Mouse (Mus musculus) heart, embryonic 16.5 days (tissue): ENCODE results near the gene Katnbl1. TPM values are rescaled to one million over a fixed set of nuclear protein-coding genes. Genes with fewer than 3 reads are reported as not detected.
A peak's percentile ranks its signal among the peaks of the same experiment; 100 is the strongest.

ENCODE experiments used
- ATAC-seq: fragments of 200-750 bp; cut with Nextera tagmentation; replicated peaks from 2 replicates; pipeline ENCODE4 v1.8.0; 2017; ENCODE audit warnings: moderate number of reproducible peaks; ENCODE audit not compliant: insufficient read depth, low FRiP score; ENCODE audit errors: extremely low read depth
- H3K27ac ChIP-seq: fragments of 300-500 bp; sonication (generic); 2 replicates; pipeline ENCODE4 v1.5.1; 2014; ENCODE audit warnings: mild to moderate bottlenecking, low read length, control low read depth, moderate library complexity
- H3K27me3 ChIP-seq: fragments of 300-500 bp; sonication (generic); 2 replicates; pipeline ENCODE4 v1.6.1; 2014; ENCODE audit warnings: low read length, mixed read lengths; ENCODE audit not compliant: control insufficient read depth, insufficient read depth
- H3K36me3 ChIP-seq: fragments of 300-500 bp; sonication (generic); 2 replicates; pipeline ENCODE4 v1.6.1; 2014; ENCODE audit not compliant: control insufficient read depth, insufficient read depth
- H3K4me1 ChIP-seq: fragments of 300-500 bp; sonication (generic); 2 replicates; pipeline ENCODE4 v1.6.1; 2014; ENCODE audit warnings: low read length, mixed read lengths; ENCODE audit not compliant: control insufficient read depth, insufficient read depth
- H3K4me2 ChIP-seq: fragments of 300-500 bp; sonication (generic); 2 replicates; pipeline ENCODE4 v1.6.1; 2014; ENCODE audit warnings: low read depth, mild to moderate bottlenecking, control low read depth, low read length
- H3K4me3 ChIP-seq: fragments of 300-500 bp; sonication (generic); 2 replicates; pipeline ENCODE4 v1.5.1; 2014; ENCODE audit warnings: mild to moderate bottlenecking, control low read depth, low read length
- H3K9ac ChIP-seq: fragments of 300-500 bp; sonication (generic); 2 replicates; pipeline ENCODE4 v1.6.1; 2014; ENCODE audit warnings: low read length, control low read depth
- H3K9me3 ChIP-seq: fragments of 300-500 bp; sonication (generic); replicated peaks from 2 replicates; pipeline ENCODE4 v1.6.1; 2016; ENCODE audit warnings: low read length; ENCODE audit not compliant: control insufficient read depth
- WGBS: fragments of 180-500 bp; shearing (Covaris S2); extraction: QIAGEN DNeasy Blood & Tissue Kit; methylation state at CpG from one replicate; pipeline ENCODE4 v1.1.7; 2014; 5-methylcytosine and 5-hydroxymethylcytosine counted together
- polyA plus RNA-seq: library from polyadenylated mRNA; unstranded; fragments of >200 nt; fragmentation: Nextera tagmentation; extraction: Ambion mirVana; gene quantifications from 2 replicates; pipeline ENCODE4 v1.2.1, GENCODE M21; 2015

Gene Katnbl1
- 21.3 and 25.1 TPM in 2 replicates for polyA plus RNA-seq

GRCm38 (mm10) chr2:112378973-112379898, at the start of gene Katnbl1:
Katnbl1 (plus strand) TSS chr2:112379211.
- peak within 1 kb of the TSS; percentile 95 for H3K9ac ChIP-seq
- H3K4me3 ChIP-seq, result peak within 1 kb of the TSS; percentile 86
- no peaks in the 10 kb centered on the region for H3K27me3 ChIP-seq
- peak within 1 kb of the TSS; percentile 83 for H3K27ac ChIP-seq
- peak within 1 kb of the TSS; percentile 81 for H3K4me2 ChIP-seq
- ATAC-seq, result peak; percentile 99
- peaks cover 12% of the 10 kb centered on the region for H3K4me1 ChIP-seq
- WGBS, result under 1% methylated on average over 72 of the region's 72 CpGs
- no peaks in the 10 kb centered on the region for H3K36me3 ChIP-seq
- no peaks in the 10 kb centered on the region for H3K9me3 ChIP-seq

GRCm38 (mm10) chr2:112332051-112332898, 46.7 kb upstream of the Katnbl1 start:
- 50% methylated on average over 4 of the region's 4 CpGs for WGBS
- H3K27me3 ChIP-seq, result no peaks in the 10 kb centered on the region
- peaks cover 7% of the 10 kb centered on the region for H3K4me1 ChIP-seq
- H3K27ac ChIP-seq, result no peak overlapping the region; the same call in 1 of the 2 replicates
- no peak overlapping the region for H3K4me3 ChIP-seq
- no peaks in the 10 kb centered on the region for H3K9me3 ChIP-seq
- no peak for ATAC-seq
- peaks cover 28% of the 10 kb centered on the region for H3K36me3 ChIP-seq
- H3K4me2 ChIP-seq, result no peak overlapping the region
- no peak overlapping the region for H3K9ac ChIP-seq

- ATAC-seq, result no peak
- peaks cover 50% of the 10 kb centered on the region for H3K36me3 ChIP-seq
- no peak overlapping the region for H3K4me3 ChIP-seq
- H3K4me1 ChIP-seq, result peaks cover 2% of the 10 kb centered on the region
- no peak overlapping the region for H3K4me2 ChIP-seq
- no peaks in the 10 kb centered on the region for H3K27me3 ChIP-seq
- no peak overlapping the region for H3K27ac ChIP-seq
- WGBS, result 94% methylated on average over 6 of the region's 6 CpGs
- no peak overlapping the region for H3K9ac ChIP-seq
- no peaks in the 10 kb centered on the region for H3K9me3 ChIP-seq
These were observed 41.8 kb upstream of the Katnbl1 start for GRCm38 (mm10) chr2:112337211-112337610.

GRCm38 (mm10) chr2:112339736-112340135, 39.3 kb upstream of the Katnbl1 start:
- ATAC-seq, result no peak
- H3K27ac ChIP-seq, result no peak overlapping the region
- no peak overlapping the region for H3K4me3 ChIP-seq
- no peaks in the 10 kb centered on the region for H3K27me3 ChIP-seq
- no peaks in the 10 kb centered on the region for H3K9me3 ChIP-seq
- no peak overlapping the region for H3K9ac ChIP-seq
- no peak overlapping the region for H3K4me2 ChIP-seq
- WGBS, result 91% methylated on average over 2 of the region's 2 CpGs
- no peaks in the 10 kb centered on the region for H3K4me1 ChIP-seq
- H3K36me3 ChIP-seq, result peaks cover 48% of the 10 kb centered on the region

- Histone ChIP-seq H3K4me1 (no peaks in the 10 kb centered on the region), H3K9ac (no peak overlapping the region), H3K9me3 (no peaks in the 10 kb centered on the region), H3K4me2 (no peak overlapping the region), H3K27me3 (no peaks in the 10 kb centered on the region), H3K27ac (no peak overlapping the region), H3K36me3 (peaks cover 41% of the 10 kb centered on the region), H3K4me3 (no peak overlapping the region)
- 60% methylated on average over 3 of the region's 3 CpGs for WGBS
- no peak for ATAC-seq
These were observed 37.9 kb upstream of the Katnbl1 start for GRCm38 (mm10) chr2:112341117-112341516.

GRCm38 (mm10) chr2:112348246-112348645, 30.8 kb upstream of the Katnbl1 start:
- Histone ChIP-seq H3K36me3 (peaks cover 42% of the 10 kb centered on the region), H3K4me2 (no peak overlapping the region), H3K27ac (no peak overlapping the region), H3K4me1 (no peaks in the 10 kb centered on the region), H3K27me3 (no peaks in the 10 kb centered on the region), H3K4me3 (no peak overlapping the region), H3K9ac (no peak overlapping the region), H3K9me3 (no peaks in the 10 kb centered on the region)
- 92% methylated on average over 3 of the region's 3 CpGs for WGBS
- no peak for ATAC-seq

- Histone ChIP-seq H3K9me3 (no peaks in the 10 kb centered on the region), H3K4me2 (no peak overlapping the region), H3K27me3 (no peaks in the 10 kb centered on the region), H3K4me3 (no peak overlapping the region), H3K27ac (no peak overlapping the region), H3K4me1 (no peaks in the 10 kb centered on the region), H3K36me3 (peaks cover 69% of the 10 kb centered on the region), H3K9ac (no peak overlapping the region)
- ATAC-seq, result no peak
- 82% methylated on average over 7 of the region's 7 CpGs for WGBS
These were observed 25.1 kb upstream of the Katnbl1 start for GRCm38 (mm10) chr2:112353685-112354455.

GRCm38 (mm10) chr2:112359611-112360010, 19.4 kb upstream of the Katnbl1 start:
- no peak overlapping the region for H3K4me2 ChIP-seq
- H3K27ac ChIP-seq, result no peak overlapping the region
- H3K9me3 ChIP-seq, result no peaks in the 10 kb centered on the region
- 61% methylated on average over 2 of the region's 2 CpGs for WGBS
- peaks cover 77% of the 10 kb centered on the region for H3K36me3 ChIP-seq
- H3K27me3 ChIP-seq, result no peaks in the 10 kb centered on the region
- no peaks in the 10 kb centered on the region for H3K4me1 ChIP-seq
- no peak overlapping the region for H3K9ac ChIP-seq
- no peak for ATAC-seq
- H3K4me3 ChIP-seq, result no peak overlapping the region
